Mouse (Mus musculus) NIH3T3 (cell line): ENCODE measurements at regions not wholly inside any gene's neighbourhood (a gene's known extent, or its start where the extent isn't known, plus 50 kb on each side); places are given as distances from the start of the nearest gene placed in this dataset.
A peak's percentile ranks its signal among the peaks of the same experiment; 100 is the strongest.

Experiments used
- DNase-seq: peaks from one replicate; pipeline ENCODE4 v3.0.0-alpha.2; 2012; ENCODE audit warnings: low read depth

DNA sequence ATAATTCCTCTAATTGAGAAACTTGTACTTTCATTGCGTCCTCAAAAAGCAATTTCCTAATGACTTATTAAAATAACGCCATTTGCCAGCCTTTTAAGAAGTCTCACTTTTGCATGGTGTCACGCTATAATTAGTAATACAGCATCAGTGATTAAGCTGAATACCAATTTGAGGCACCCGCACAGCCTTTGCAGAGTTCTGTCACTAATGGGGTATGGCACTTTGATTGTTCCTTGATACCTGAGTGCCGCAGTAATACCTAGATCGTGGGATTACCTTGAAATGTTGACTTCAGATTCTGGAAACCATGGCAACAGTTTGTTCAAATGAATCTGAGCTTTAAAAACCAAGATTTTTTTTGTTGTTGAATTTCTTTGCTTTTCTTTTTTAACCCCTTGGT is 202.7 kb upstream of the Igfbp7 start:
- DNase-seq: no peak

DNA sequence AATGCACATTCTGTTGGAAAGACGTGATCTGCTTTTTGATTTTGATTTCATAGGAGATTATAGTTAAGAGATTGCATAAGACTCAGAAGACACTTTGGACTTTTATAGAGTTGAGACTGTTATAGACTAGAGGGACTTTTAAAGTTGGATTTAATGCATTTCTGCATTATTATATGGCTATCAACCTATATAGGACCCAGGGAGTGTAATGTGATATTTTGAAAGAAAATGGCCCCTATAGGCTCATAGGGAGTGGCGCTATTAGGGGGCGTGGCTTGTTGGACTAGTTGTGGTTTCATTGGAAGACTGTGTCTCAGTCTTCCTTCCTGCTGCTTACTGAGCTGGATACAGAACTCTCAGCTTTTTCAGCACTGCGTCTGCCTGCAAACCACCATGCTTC is 186.9 kb upstream of the Igfbp7 start:
- DNase-seq: no peak

DNA sequence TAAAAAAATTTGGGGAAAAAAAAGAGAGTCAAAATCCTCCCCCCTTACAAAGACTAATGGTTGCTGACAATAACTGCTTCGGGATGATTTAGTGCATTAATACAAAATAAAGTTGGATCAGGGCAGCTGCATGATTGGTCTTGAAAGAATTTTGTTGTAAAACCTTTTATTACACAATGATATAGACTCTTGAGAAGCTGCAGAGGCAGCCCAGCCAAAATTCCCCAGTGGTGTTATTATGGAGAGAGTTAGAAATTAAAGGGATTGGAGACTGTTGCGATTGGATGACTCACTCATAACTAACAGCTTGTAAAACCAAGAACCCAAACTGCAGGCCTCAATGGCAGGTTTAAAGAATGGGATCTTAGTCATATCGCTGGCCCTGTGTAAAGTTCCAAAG is 181.4 kb upstream of the Igfbp7 start:
- DNase-seq: no peak

DNA sequence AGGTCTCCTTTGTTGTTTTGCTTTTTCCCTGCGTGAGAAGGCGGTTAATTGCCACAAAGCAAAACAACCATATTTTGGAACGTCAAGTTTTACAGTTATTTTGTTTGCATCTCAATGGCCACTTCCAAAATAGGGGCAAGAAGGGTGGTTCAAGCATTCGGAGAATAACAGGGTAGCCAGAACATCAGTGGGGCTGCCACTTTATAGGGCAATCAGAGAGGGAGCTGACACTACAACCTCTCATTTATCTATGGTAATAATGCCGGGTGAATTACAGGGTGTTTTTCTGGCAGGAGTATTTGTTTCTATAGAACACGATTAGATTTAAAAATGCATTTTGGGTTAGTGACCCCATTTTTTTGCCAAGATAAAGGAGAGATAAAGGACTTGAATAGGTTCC is 173.9 kb upstream of the Igfbp7 start:
- no peak for DNase-seq

DNA sequence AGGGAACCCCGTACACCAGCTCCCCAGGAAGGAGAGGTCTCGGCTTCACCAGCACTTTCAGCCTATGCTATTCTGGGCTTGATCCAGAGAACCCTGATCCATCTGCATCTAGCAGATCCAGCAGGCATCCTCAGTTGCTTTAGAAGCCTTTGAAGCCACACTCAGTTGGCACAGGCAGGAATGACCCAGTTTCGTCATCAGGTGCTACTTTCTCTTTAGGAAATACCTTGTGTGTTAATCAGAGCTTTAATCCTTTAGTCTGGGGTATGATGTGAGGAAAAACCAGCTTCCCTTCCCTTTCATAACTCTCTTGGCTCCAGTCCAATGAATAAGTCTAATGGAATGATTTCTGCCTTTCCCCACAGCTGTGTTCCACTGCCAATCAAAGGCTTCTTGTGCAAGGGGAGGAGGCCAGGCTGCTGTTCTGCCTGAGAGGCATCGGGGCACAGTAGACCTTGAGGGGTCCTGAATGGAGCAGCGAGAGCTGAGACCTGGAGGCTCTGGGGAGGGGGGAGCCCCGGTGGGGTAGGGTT is 173.3 kb upstream of the Igfbp7 start:
- DNase-seq: peak; percentile 75

DNA sequence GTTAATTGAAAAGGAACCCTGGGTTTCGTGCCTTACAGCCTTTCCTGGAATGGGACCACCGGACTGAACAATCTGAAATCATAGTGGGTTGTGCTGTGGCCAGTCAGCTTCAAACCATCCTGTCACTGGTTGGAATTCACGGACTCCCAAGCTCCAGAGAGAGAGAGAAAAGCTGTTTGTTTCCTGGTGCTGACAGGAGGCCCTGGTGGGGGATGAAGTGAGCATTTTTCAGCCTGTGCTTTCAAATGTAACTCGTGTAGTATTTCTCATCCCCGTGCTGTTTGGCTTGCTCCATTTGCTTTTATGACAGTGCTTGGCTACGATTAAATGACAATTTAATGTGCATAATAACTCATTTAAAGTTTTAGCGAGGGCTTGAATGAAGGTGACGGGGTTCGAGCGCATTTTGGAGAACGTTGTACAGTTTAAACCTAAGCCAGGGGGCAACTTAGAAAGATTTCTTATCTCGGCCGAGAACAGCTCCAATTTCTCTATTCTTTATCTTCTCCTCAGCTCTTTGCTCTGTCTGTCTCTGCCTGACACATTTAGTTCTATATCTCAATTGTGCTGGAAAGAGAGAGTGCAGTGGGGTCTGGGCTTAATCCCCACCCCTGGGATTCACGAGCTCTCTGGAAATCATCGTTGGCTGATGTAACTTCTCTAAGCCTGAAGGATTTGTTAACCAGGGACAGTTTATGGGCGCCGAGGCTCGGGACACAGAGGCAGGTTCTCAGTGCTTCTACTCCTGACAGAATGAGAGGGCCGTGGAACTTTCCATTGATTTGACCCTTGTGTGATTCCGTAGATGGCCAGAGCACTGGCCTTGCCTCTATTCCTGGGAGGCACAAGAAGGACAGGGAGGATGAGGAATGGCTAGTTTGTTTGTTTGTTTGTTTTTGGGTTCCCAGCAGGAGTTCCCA is 172.2 kb upstream of the Igfbp7 start:
- no peak for DNase-seq

DNA sequence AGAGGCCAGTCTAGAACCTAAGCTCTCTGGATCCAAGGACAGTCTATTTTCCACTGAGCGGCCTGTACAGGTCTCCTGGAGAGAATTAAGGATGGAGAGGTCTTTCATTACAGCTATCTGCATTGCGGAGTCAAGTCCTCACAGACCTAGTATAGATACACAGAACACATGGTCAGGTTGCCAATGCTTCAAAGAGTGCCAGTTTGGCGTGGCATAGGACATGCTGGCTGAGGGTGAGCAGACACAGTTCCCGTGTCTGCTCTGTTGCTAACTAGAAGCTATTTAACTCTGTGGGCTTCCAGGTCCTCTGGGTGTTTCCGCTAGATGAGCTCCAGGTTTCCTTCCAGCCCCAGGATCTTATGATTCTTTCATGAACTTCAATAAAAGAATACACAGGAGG is 169.0 kb upstream of the Igfbp7 start:
- no peak for DNase-seq

DNA sequence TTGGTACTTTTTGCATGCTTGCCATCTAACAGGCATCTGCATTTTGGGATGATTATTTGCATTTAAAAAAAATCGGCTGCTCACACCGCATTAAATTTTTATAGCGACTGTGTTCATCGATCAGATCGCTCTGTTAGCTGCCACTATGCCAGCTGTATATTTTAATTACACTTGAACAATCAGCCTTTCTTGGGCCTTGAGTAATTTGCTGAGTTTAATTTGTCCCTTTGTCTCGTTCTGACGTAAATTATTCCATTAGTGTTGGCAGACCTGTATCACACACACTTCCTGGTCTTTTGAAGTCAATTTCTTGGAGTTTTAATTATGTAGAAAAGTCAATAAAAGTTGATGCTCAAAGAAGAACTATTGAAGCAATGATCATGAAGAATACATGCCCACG is 167.9 kb upstream of the Igfbp7 start:
- no peak for DNase-seq

DNA sequence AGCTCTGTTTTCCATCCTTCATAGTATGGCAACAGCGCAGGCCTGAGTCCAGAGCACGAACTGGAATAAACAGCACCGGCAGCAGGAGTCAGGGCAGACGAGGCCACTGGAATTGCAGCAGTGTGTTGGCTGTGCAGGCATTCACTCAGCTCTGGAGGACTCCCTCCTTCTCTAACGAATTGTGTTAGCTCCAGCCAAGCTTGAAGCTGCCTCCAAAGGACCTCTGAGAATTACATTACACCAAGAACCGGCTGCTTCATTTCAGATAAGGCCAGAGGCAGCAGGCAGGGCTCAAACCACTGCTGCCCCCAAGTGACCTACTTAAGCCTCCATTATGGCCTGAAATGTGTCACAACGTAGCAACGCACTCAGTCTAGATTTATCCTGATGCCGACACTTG is 162.5 kb upstream of the Igfbp7 start:
- no peak for DNase-seq

DNA sequence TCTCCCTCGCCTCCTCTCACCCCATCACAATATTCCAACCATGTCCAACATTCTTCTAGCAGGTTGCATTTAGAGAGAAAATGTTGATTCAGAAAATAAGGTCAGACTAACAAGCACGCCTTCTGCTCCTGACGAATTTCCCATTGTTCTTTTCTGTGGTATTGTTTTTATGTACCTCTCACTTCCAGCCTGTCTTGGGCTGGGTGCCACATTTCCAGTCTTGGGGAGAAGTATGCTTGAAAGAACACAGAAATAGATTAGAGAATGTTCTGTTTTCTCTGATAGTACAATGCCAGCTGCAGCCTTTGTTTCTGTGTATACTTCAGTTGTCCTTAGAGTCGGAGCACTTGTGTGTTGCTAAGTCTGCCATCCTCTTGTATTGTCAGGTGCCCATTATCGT is 160.3 kb upstream of the Igfbp7 start:
- no peak for DNase-seq

DNA sequence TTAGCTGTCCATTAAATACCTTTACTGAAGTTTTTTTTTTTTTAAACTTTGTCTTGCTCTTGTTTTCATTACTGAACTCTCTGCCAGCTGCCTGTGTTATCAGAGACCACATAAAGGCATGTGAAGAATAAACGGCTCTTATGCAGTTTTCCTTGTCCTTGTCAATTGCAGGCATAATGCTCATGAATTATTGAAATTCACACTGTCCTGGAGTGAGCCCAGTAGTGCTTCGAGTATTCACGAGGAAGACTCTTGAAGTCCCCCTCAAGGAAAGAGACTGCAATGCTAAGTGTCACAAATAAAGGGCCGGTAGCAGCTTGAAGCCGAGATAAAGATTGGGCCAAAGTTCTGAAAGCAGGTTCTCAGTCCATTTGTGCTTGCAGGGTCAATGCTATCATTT is 144.7 kb upstream of the Igfbp7 start:
- DNase-seq: no peak

DNA sequence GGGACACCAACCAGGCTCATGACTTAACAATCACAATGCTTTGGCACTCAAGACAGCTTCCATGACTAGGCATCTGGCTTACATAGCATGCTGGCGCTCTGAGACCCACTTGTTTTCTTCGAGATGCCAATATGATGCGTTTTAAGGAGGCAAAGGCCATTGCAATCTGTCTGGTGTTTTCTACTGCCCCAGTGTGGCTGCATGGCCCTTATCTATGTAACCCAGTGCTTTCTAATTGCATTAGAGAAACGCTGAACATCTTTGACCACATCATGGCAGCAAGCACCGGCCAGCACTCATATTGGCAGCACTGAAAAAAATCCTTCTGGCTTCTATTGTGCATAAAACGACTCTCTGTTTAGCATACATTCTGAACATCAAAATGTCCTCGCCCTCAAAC is 144.2 kb upstream of the Igfbp7 start:
- DNase-seq: no peak

DNA sequence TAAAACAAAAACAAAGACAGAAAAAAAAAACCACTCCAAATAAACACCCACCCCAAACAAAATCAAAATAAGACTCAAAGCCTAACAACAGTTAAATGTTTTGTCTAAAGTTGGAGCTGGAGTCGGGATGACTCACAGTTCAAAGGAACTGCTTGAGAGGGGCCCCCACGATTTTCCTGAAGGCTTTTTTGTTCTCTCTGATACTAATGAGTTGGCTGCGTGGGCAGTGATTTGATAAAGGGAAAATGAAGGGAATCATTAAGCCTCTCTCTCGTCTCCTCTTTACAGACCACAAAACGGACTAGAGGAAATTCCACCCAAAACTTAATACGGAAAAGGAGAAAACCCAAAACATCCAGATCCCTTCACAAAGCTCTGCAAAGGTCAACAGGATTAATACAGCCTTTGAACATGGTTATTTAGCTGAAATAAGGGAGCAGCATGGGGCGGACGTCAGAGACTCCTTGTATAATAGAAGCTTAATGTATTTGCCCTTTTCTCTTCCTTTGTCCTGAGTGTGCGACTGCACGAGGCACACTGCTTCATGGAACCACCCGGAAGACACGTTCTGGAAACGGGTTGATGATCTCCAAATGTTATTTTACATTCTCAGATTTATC is 138.3 kb upstream of the Igfbp7 start:
- no peak for DNase-seq

DNA sequence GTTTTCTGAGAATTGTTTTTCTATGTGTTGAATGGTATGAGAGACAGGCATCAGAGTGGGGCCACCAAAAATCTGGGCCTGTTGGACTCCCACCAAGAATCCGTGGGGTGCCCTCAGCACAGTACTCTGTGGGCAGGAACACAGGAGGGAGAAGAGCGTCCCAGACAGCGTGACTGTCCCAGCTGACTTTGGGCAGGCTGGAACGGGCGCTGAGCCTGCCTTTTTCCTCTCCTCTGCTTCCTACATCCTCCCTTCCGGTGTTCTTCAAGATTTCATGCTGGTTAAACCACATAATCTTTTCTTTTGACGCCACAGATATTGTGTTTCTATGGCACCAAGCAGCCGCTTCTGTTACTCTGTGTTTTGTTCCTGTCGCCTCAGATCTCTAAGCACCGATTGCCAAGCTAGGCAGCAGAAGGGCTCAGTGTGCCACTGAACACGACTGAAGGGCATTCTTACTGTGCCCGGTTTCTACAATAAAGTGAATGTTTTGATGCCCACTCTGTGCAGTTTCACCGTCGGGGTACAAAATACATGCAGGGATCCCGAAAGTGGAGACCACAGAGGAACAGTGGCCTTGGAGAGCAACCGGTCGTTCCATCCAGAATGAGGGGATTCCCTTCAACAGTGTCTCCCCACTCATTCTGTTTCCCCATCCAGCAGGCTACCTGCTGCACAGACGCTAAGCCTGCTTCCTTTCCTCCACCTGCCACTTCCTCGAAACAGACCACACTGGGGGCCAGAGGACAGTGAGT is 124.6 kb upstream of the Igfbp7 start:
- DNase-seq: no peak

DNA sequence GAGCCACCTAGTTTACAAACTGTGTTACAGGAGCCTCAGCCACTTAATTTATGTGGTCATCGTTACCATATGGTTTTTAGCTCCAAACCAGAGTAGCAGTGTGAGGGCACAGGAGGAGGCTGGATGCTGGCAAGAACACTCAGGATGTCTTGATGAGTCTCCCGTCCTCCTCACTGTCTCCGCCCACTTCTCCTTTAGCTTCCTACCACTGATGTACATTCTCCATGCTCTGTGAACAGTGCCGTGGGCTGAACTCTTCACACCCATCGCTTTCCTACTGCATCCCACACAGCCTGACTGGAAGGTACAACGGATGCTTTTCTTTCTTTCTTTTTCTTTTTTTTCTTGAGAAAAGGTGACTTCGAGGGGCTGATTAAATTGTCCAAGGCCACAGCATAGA is 122.5 kb upstream of the Igfbp7 start:
- no peak for DNase-seq

DNA sequence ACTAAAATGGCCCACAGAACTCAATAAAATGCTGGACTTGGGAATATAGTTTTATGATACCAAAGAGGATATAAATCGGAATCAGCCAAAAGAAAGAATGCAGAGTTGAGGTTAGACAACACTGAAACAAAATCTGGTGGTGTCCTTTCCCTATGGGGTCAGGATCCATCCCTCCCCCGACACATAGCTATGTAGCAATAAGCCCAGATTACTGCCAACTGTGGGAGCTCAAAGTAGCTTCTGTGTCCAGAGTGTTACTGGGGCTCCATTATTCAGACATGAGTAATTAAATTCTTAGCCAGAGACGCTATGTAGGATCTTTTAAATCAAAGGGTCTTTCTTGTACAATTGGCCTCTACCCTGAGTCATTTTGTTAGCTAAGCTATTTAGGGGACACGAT is 109.4 kb upstream of the Igfbp7 start:
- DNase-seq: no peak

DNA sequence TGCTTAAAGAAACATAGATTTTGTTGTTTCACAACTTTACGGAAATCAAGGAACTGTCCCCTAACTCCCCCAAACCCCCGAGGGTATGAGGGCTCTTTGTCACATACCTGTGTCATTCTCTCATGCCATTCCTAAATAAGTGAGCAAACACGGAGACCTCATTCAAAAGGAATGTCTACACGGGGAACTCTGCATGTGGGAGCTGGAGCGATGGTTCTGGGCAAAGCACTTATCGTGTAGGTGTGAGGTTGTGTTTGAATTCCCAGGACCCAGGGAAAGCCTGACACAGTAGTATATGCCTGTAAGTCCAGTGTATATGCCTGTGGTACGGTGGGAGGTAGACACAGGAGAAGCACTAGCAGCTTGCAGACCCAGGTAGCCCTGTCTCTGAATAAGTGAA is 107.6 kb upstream of the Igfbp7 start:
- DNase-seq: no peak

DNA sequence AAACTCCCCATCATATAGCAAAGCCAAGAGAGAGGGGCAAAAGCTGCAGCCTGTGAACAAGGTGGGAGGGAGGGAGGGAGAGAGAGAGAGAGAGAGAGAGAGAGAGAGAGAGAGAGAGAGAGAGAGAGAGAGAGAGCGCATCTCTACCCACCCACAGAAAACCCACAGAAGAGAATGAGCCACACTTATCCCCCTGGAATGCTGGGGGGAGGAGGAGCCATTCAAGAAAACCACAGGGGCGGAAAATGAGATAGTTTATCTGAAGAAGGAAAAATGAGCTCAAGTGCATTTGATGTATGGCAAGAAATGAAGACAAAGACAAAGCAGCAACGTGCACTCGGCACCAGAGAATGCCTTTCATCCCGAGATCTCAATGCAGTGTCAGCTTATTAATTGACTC is 94.8 kb upstream of the Igfbp7 start:
- DNase-seq: no peak

DNA sequence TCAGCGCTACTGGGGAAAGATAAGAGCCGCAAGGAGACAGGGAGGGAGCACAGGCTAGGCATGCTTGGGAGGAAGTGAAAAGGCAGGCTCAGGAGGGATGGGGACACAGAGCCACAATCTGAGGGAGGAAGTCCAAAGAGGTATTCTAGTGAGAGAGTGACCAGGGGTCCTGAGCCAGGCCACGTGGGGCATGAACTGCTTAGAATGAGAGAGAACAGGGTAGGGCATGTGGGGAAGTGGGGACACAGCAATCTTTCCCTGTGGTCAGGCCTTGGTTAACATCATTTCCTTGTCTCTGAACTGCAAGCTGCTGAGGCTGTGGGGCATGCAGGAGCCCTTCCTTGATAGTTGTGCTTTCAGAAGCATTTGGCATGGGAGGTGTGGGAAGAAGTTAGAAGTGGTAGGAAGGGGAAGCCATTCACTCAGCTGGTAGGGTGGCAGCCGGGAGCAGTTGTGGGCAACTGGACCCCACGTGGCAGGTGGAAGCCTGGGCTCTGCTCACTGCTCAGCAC is 92.2 kb upstream of the Igfbp7 start:
- no peak for DNase-seq

DNA sequence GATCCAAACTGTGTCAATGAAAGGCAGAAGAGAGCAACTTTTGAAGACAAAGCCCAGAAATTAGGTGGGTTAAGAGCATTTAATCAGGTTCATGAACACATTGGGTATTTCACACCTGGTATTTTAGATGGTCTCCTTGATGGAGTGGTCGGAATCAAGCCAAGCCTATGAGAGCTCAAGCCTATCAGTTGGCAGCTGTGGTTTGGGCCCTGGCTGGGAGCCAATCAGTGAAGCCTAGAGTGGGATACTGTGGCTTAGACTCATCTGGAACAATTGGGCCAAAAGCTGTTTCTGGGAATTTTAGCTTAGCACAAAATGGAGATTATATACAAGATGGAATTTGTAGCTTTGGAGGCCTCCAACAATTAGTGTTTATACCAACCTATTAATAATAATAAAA is 86.8 kb upstream of the Igfbp7 start:
- peak; percentile 6 for DNase-seq

DNA sequence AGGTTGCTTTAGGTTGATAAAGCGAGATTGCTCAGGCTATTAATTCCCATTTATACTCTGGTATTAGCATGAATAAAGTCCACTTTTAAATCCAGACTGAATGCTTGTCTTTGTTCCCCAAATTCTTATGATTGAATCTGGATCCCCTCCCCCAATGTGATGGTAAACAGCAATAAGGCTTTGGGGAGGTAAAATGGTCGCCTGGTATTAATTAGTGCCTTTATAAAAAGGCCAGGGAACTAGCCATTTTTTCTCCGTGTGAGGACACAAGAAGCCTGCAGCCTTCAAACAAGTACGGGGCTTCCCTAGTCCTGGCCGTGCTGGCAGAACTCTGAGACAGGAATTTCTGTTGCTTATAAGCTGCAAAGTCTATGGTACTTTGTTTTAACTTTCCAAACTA is 81.1 kb upstream of the Igfbp7 start:
- DNase-seq: no peak
